Mouse (Mus musculus) embryonic facial prominence, embryonic 10.5 days (tissue): Measurements from ENCODE around the gene Cd81. TPM values are rescaled to one million over a fixed set of nuclear protein-coding genes. Genes with fewer than 3 reads are reported as not detected.

Experiments
- DNase-seq: peaks from one replicate; pipeline ENCODE4 v3.0.0-alpha.2; 2017; ENCODE audit warnings: low spot score
- H3K27ac ChIP-seq: fragments of 300-500 bp; sonication (generic); replicated peaks from 2 replicates; pipeline ENCODE4 v1.5.1; 2016; ENCODE audit warnings: mild to moderate bottlenecking
- H3K27me3 ChIP-seq: fragments of 300-500 bp; sonication (generic); replicated peaks from 2 replicates; pipeline ENCODE4 v1.6.1; 2016; ENCODE audit warnings: low read depth, mild to moderate bottlenecking; ENCODE audit not compliant: poor library complexity, severe bottlenecking
- H3K36me3 ChIP-seq: fragments of 300-500 bp; sonication (generic); replicated peaks from 2 replicates; pipeline ENCODE4 v1.6.1; 2016; ENCODE audit warnings: mild to moderate bottlenecking, moderate library complexity
- H3K4me1 ChIP-seq: fragments of 300-500 bp; sonication (generic); 2 replicates; pipeline ENCODE4 v1.6.1; 2016
- H3K4me3 ChIP-seq: fragments of 300-500 bp; sonication (generic); 2 replicates; pipeline ENCODE4 v1.5.1; 2016; ENCODE audit warnings: mild to moderate bottlenecking, moderate library complexity
- H3K9me3 ChIP-seq: fragments of 300-500 bp; sonication (generic); 2 replicates; pipeline ENCODE4 v1.6.1; 2016; ENCODE audit warnings: mild to moderate bottlenecking
- WGBS: fragments of 180-500 bp; shearing (Covaris S2); methylation state at CpG from one replicate; pipeline ENCODE4 v1.1.7; 2016; 5-methylcytosine and 5-hydroxymethylcytosine counted together
- polyA plus RNA-seq: library from polyadenylated mRNA; unstranded; fragments of >200 nt; fragmentation: Nextera tagmentation; extraction: Ambion mirVana; gene quantifications from 2 replicates; pipeline ENCODE4 v1.2.1, GENCODE M21; 2016

The Cd81 gene
- polyA plus RNA-seq, 1 experiment from 2014 or later = 255 TPM

- H3K9me3 ChIP-seq = no peaks in the 10 kb centered on the region
- H3K27me3 ChIP-seq = no peaks in the 10 kb centered on the region
- H3K4me1 ChIP-seq = peaks cover 3% of the 10 kb centered on the region; the same call in 1 of the 2 replicates
- H3K27ac ChIP-seq = no peak overlapping the region
- DNase-seq = no peak
- 91% methylated on average over 3 of the region's 3 CpGs for WGBS
- peaks cover 4% of the 10 kb centered on the region; the same call in 1 of the 2 replicates for H3K36me3 ChIP-seq
- H3K4me3 ChIP-seq = no peak overlapping the region
These were observed 27.0 kb upstream of the Cd81 start for GRCm38 (mm10) chr7:143025496-143025895.

GRCm38 (mm10) chr7:143027196-143027595, 25.3 kb upstream of the Cd81 start:
- no peaks in the 10 kb centered on the region for H3K9me3 ChIP-seq
- no peak overlapping the region for H3K27ac ChIP-seq
- 95% methylated on average over 4 of the region's 4 CpGs for WGBS
- H3K27me3 ChIP-seq = no peaks in the 10 kb centered on the region
- DNase-seq = no peak
- no peak overlapping the region for H3K4me3 ChIP-seq
- no peaks in the 10 kb centered on the region for H3K4me1 ChIP-seq
- peaks cover 4% of the 10 kb centered on the region; the same call in 1 of the 2 replicates for H3K36me3 ChIP-seq

GRCm38 (mm10) chr7:143031816-143032215, 20.7 kb upstream of the Cd81 start:
- Histone ChIP-seq H3K9me3 (no peaks in the 10 kb centered on the region), H3K27ac (no peak overlapping the region), H3K4me3 (no peak overlapping the region), H3K27me3 (no peaks in the 10 kb centered on the region), H3K36me3 (no peaks in the 10 kb centered on the region), H3K4me1 (no peaks in the 10 kb centered on the region)
- WGBS = 76% methylated on average over 1 of the region's 1 CpGs
- DNase-seq = no peak

GRCm38 (mm10) chr7:143033581-143033980, 19.0 kb upstream of the Cd81 start:
- Histone ChIP-seq H3K27me3 (no peaks in the 10 kb centered on the region), H3K27ac (no peak overlapping the region), H3K4me1 (no peaks in the 10 kb centered on the region), H3K4me3 (no peak overlapping the region), H3K9me3 (no peaks in the 10 kb centered on the region), H3K36me3 (no peaks in the 10 kb centered on the region)
- DNase-seq = no peak
- 88% methylated on average over 4 of the region's 4 CpGs for WGBS

- no peaks in the 10 kb centered on the region for H3K4me1 ChIP-seq
- no peak for DNase-seq
- WGBS = 89% methylated on average over 2 of the region's 2 CpGs
- H3K27ac ChIP-seq = no peak overlapping the region
- no peaks in the 10 kb centered on the region for H3K36me3 ChIP-seq
- H3K4me3 ChIP-seq = no peak overlapping the region
- no peaks in the 10 kb centered on the region for H3K27me3 ChIP-seq
- H3K9me3 ChIP-seq = no peaks in the 10 kb centered on the region
These were observed 18.4 kb upstream of the Cd81 start for GRCm38 (mm10) chr7:143034112-143034511.

GRCm38 (mm10) chr7:143034519-143035450, 17.8 kb upstream of the Cd81 start:
- no peaks in the 10 kb centered on the region for H3K4me1 ChIP-seq
- DNase-seq = no peak
- H3K27me3 ChIP-seq = no peaks in the 10 kb centered on the region
- no peak overlapping the region for H3K4me3 ChIP-seq
- H3K36me3 ChIP-seq = no peaks in the 10 kb centered on the region
- no peaks in the 10 kb centered on the region for H3K9me3 ChIP-seq
- H3K27ac ChIP-seq = no peak overlapping the region
- WGBS = 92% methylated on average over 8 of the region's 8 CpGs

GRCm38 (mm10) chr7:143036787-143037186, 15.8 kb upstream of the Cd81 start:
- H3K27ac ChIP-seq = no peak overlapping the region
- no peak for DNase-seq
- H3K4me1 ChIP-seq = peaks cover 5% of the 10 kb centered on the region
- no peaks in the 10 kb centered on the region for H3K27me3 ChIP-seq
- no peaks in the 10 kb centered on the region for H3K9me3 ChIP-seq
- H3K36me3 ChIP-seq = no peaks in the 10 kb centered on the region
- H3K4me3 ChIP-seq = no peak overlapping the region
- WGBS = 84% methylated on average over 3 of the region's 3 CpGs

- H3K27me3 ChIP-seq = no peaks in the 10 kb centered on the region
- WGBS = 91% methylated on average over 4 of the region's 4 CpGs
- no peaks in the 10 kb centered on the region for H3K9me3 ChIP-seq
- no peaks in the 10 kb centered on the region for H3K36me3 ChIP-seq
- H3K4me3 ChIP-seq = no peak overlapping the region
- H3K4me1 ChIP-seq = peaks cover 11% of the 10 kb centered on the region
- DNase-seq = no peak
- H3K27ac ChIP-seq = no peak overlapping the region
These were observed 15.2 kb upstream of the Cd81 start for GRCm38 (mm10) chr7:143037306-143037705.

- H3K36me3 ChIP-seq = no peaks in the 10 kb centered on the region
- 89% methylated on average over 3 of the region's 3 CpGs for WGBS
- DNase-seq = no peak
- peaks cover 17% of the 10 kb centered on the region for H3K4me1 ChIP-seq
- no peak overlapping the region for H3K27ac ChIP-seq
- no peaks in the 10 kb centered on the region for H3K9me3 ChIP-seq
- H3K4me3 ChIP-seq = no peak overlapping the region
- no peaks in the 10 kb centered on the region for H3K27me3 ChIP-seq
These were observed 14.2 kb upstream of the Cd81 start for GRCm38 (mm10) chr7:143038174-143038931.

GRCm38 (mm10) chr7:143040561-143040960, 12.0 kb upstream of the Cd81 start:
- no peaks in the 10 kb centered on the region for H3K27me3 ChIP-seq
- no peak for DNase-seq
- no peaks in the 10 kb centered on the region for H3K36me3 ChIP-seq
- H3K4me3 ChIP-seq = no peak overlapping the region
- 93% methylated on average over 3 of the region's 3 CpGs for WGBS
- peaks cover 17% of the 10 kb centered on the region for H3K4me1 ChIP-seq
- no peaks in the 10 kb centered on the region for H3K9me3 ChIP-seq
- 0 out of 2 replicates have a peak overlapping the region, but pooled peaks have one; percentile 10 for H3K27ac ChIP-seq

GRCm38 (mm10) chr7:143041138-143041822, 11.3 kb upstream of the Cd81 start:
- Histone ChIP-seq H3K27ac (peak overlapping the region; percentile 21), H3K4me3 (no peak overlapping the region), H3K4me1 (peaks cover 17% of the 10 kb centered on the region), H3K27me3 (no peaks in the 10 kb centered on the region), H3K9me3 (no peaks in the 10 kb centered on the region), H3K36me3 (no peaks in the 10 kb centered on the region)
- WGBS = 82% methylated on average over 3 of the region's 3 CpGs
- DNase-seq = no peak

- no peak for DNase-seq
- no peaks in the 10 kb centered on the region for H3K27me3 ChIP-seq
- H3K36me3 ChIP-seq = no peaks in the 10 kb centered on the region
- peak overlapping the region; percentile 21 for H3K27ac ChIP-seq
- 65% methylated on average over 3 of the region's 3 CpGs for WGBS
- no peaks in the 10 kb centered on the region for H3K9me3 ChIP-seq
- H3K4me1 ChIP-seq = peaks cover 17% of the 10 kb centered on the region
- no peak overlapping the region for H3K4me3 ChIP-seq
These were observed 10.4 kb upstream of the Cd81 start for GRCm38 (mm10) chr7:143042089-143042488.
